Mouse (Mus musculus) lung, postnatal 36 days (tissue): Measurements from ENCODE around the gene Rab31.

Experiments
- DNase-seq: peaks from one replicate; pipeline ENCODE4 v3.0.0; 2022; ENCODE audit warnings: mixed read lengths

Rab31 gene

DNA sequence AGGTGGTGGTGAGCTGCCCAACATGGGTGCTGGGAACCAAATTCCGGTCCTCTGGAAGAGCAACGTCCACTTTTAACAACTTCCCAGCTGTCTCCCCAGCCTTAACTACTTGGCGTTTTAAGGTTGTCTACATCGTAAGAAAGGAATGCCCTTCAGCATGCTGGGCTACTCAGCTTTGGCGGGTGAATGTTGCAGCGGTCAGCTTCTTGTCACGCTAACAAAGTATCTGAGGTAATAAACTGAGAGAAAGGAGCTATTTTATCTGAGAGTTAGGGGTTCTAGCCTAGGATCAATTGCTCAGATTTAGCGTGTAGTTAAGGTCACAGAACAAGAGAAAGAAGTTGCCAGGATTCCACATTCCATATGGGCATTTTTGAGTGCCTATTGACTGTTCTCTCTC lies 71.2 kb downstream of the Rab31 start:
- DNase-seq = no peak

GRCm38 (mm10) chr17:65700060-65700459 lies 72.5 kb downstream of the Rab31 start:
- DNase-seq = no peak

GRCm38 (mm10) chr17:65697791-65698463 lies 74.6 kb downstream of the Rab31 start:
- DNase-seq = no peak

- no peak for DNase-seq
Measured at GRCm38 (mm10) chr17:65696939-65697338, 75.6 kb downstream of the Rab31 start.

GRCm38 (mm10) chr17:65692276-65692675 lies 80.3 kb downstream of the Rab31 start:
- DNase-seq = no peak

- peak; percentile 17 for DNase-seq
Measured at GRCm38 (mm10) chr17:65683731-65684130, 88.8 kb downstream of the Rab31 start.

GRCm38 (mm10) chr17:65683316-65683715 lies 89.2 kb downstream of the Rab31 start:
- no peak for DNase-seq

- DNase-seq = no peak
Measured at GRCm38 (mm10) chr17:65682071-65682680, 90.4 kb downstream of the Rab31 start.

- DNase-seq = no peak
Measured at GRCm38 (mm10) chr17:65681516-65681915, 91.0 kb downstream of the Rab31 start.

GRCm38 (mm10) chr17:65680801-65681412 lies 91.6 kb downstream of the Rab31 start:
- DNase-seq = no peak

DNA sequence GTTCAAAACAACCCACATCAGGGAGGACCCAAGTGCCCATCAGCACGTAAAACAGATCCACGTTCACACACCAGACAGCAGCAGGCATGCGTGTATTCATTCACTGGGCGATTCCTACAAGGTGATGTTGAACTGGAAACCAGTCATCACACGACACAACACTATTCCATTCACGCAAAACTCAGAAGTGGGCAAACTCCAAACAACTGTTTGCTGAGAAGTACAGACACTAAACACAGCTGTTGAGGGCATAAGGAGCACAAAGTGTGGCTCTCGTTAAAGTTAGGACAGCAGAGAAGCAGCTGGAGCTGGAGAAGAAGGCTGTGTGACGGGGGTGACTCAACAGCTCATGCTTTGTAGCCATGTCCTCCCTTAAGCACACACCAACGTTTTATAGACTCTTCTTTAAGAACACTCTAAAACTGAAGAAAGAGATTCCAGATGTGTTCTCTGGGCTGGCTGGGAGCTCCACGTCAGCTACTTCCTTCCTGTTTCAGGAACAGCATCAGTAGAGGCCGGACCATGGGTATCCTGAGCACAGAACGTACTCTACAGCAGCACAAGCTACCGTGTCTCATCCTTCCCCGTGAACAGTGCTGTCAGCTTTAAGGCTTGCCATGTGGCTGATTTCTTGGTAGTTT lies 92.6 kb downstream of the Rab31 start:
- peak; percentile 49 for DNase-seq

GRCm38 (mm10) chr17:65677742-65678141 lies 94.8 kb downstream of the Rab31 start:
- DNase-seq = peak; percentile 36

GRCm38 (mm10) chr17:65676536-65676935 lies 96.0 kb downstream of the Rab31 start:
- DNase-seq = no peak

- DNase-seq = no peak
Measured at GRCm38 (mm10) chr17:65675985-65676384, 96.6 kb downstream of the Rab31 start.

- peak; percentile 56 for DNase-seq
Measured at GRCm38 (mm10) chr17:65674710-65675171, 97.8 kb downstream of the Rab31 start.

GRCm38 (mm10) chr17:65672926-65673325 lies 99.6 kb downstream of the Rab31 start:
- no peak for DNase-seq

DNA sequence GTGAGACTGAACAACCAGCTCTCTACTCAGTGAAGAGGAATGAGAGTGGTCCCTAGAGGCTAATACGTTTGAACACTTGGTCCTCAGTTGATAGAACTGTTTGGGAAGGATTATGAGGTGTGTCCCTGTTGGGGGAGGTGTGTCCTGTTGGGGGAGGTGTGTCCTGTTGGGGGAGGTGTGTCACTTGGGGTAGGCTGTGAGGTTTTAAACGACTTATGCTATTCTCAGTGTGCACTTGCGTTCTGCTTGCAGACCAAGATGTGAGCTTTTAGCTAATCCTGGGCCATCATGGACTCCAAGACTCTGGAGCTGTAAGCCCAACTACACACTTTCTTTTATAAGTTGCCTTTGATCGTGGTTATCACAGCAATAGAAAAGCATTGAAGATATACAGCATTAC lies 103.5 kb downstream of the Rab31 start:
- no peak for DNase-seq

GRCm38 (mm10) chr17:65667792-65668191 lies 104.8 kb downstream of the Rab31 start:
- peak; percentile 15 for DNase-seq

GRCm38 (mm10) chr17:65666388-65667161 lies 106.0 kb downstream of the Rab31 start:
- DNase-seq = peak; percentile 73

GRCm38 (mm10) chr17:65665786-65666387 lies 106.7 kb downstream of the Rab31 start:
- no peak for DNase-seq

- peak; percentile 78 for DNase-seq
Measured at GRCm38 (mm10) chr17:65663329-65664078, 109.0 kb downstream of the Rab31 start.

GRCm38 (mm10) chr17:65662662-65663061 lies 109.9 kb downstream of the Rab31 start:
- no peak for DNase-seq
